Mouse (Mus musculus) midbrain, embryonic 12.5 days (tissue): ENCODE data around the gene Zfp512b. TPM values are rescaled to one million over a fixed set of nuclear protein-coding genes. Genes with fewer than 3 reads are reported as not detected.

Source experiments
- ATAC-seq: fragments of 200-750 bp; cut with Nextera tagmentation; 2 replicates; pipeline ENCODE4 v1.8.0; 2017; ENCODE audit warnings: low read depth, moderate TSS enrichment, moderate library complexity; ENCODE audit not compliant: low FRiP score
- H3K27ac ChIP-seq: fragments of 300-500 bp; sonication (generic); replicated peaks from 2 replicates; pipeline ENCODE4 v1.5.1; 2016; ENCODE audit warnings: mild to moderate bottlenecking
- H3K27me3 ChIP-seq: fragments of 300-500 bp; sonication (generic); 2 replicates; pipeline ENCODE4 v1.6.1; 2016; ENCODE audit warnings: mild to moderate bottlenecking
- H3K36me3 ChIP-seq: fragments of 300-500 bp; sonication (generic); 2 replicates; pipeline ENCODE4 v1.6.1; 2016
- H3K4me1 ChIP-seq: fragments of 300-500 bp; sonication (generic); 2 replicates; pipeline ENCODE4 v1.6.1; 2016
- H3K4me2 ChIP-seq: fragments of 300-500 bp; sonication (generic); replicated peaks from 2 replicates; pipeline ENCODE4 v1.6.1; 2016; ENCODE audit warnings: mild to moderate bottlenecking, moderate library complexity
- H3K4me3 ChIP-seq: fragments of 300-500 bp; sonication (generic); 2 replicates; pipeline ENCODE4 v1.5.1; 2016; ENCODE audit warnings: mild to moderate bottlenecking
- H3K9ac ChIP-seq: fragments of 300-500 bp; sonication (generic); replicated peaks from 2 replicates; pipeline ENCODE4 v1.6.1; 2016; ENCODE audit warnings: mild to moderate bottlenecking, moderate library complexity
- H3K9me3 ChIP-seq: fragments of 300-500 bp; sonication (generic); 2 replicates; pipeline ENCODE4 v1.6.1; 2016; ENCODE audit warnings: mild to moderate bottlenecking
- WGBS: fragments of 180-500 bp; shearing (Covaris S2); methylation state at CpG from one replicate; pipeline ENCODE4 v1.1.7; 2016; 5-methylcytosine and 5-hydroxymethylcytosine counted together
- polyA plus RNA-seq: library from polyadenylated mRNA; unstranded; fragments of >200 nt; fragmentation: Nextera tagmentation; extraction: Ambion mirVana; gene quantifications from 2 replicates; pipeline ENCODE4 v1.2.1, GENCODE M21; 2016

Gene Zfp512b
- polyA plus RNA-seq, 1 experiment from 2014 or later = 71.9 TPM

GRCm38 (mm10) chr2:181579681-181580080 is 12.9 kb downstream of the Zfp512b start:
- no peak overlapping the region for H3K4me2 ChIP-seq
- H3K9ac ChIP-seq = no peak overlapping the region
- no peaks in the 10 kb centered on the region for H3K9me3 ChIP-seq
- H3K27ac ChIP-seq = no peak overlapping the region
- no peaks in the 10 kb centered on the region for H3K27me3 ChIP-seq
- peaks cover 15% of the 10 kb centered on the region for H3K36me3 ChIP-seq
- 83% methylated on average over 1 of the region's 1 CpGs for WGBS
- ATAC-seq = no peak
- H3K4me1 ChIP-seq = peaks cover 18% of the 10 kb centered on the region
- H3K4me3 ChIP-seq = no peak overlapping the region

GRCm38 (mm10) chr2:181578790-181579618 is 13.6 kb downstream of the Zfp512b start:
- Histone ChIP-seq H3K27ac (no peak overlapping the region), H3K4me1 (peaks cover 18% of the 10 kb centered on the region), H3K4me2 (no peak overlapping the region), H3K4me3 (no peak overlapping the region), H3K9me3 (no peaks in the 10 kb centered on the region), H3K9ac (no peak overlapping the region), H3K36me3 (peaks cover 13% of the 10 kb centered on the region), H3K27me3 (no peaks in the 10 kb centered on the region)
- no peak for ATAC-seq
- 75% methylated on average over 5 of the region's 5 CpGs for WGBS

GRCm38 (mm10) chr2:181577981-181578581 is 14.5 kb downstream of the Zfp512b start:
- H3K4me3 ChIP-seq = no peak overlapping the region
- WGBS = 88% methylated on average over 7 of the region's 7 CpGs
- H3K9ac ChIP-seq = 0 out of 2 replicates have a peak overlapping the region, but pooled peaks have one; percentile 17
- H3K27me3 ChIP-seq = no peaks in the 10 kb centered on the region
- H3K9me3 ChIP-seq = no peaks in the 10 kb centered on the region
- peaks cover 18% of the 10 kb centered on the region for H3K4me1 ChIP-seq
- ATAC-seq = no peak
- no peak overlapping the region for H3K4me2 ChIP-seq
- no peak overlapping the region for H3K27ac ChIP-seq
- peaks cover 12% of the 10 kb centered on the region for H3K36me3 ChIP-seq

- Histone ChIP-seq H3K27ac (no peak overlapping the region), H3K27me3 (no peaks in the 10 kb centered on the region), H3K9ac (no peak overlapping the region), H3K9me3 (no peaks in the 10 kb centered on the region), H3K4me3 (no peak overlapping the region), H3K36me3 (peaks cover 16% of the 10 kb centered on the region), H3K4me2 (no peak overlapping the region), H3K4me1 (peaks cover 16% of the 10 kb centered on the region)
- ATAC-seq = no peak
- 77% methylated on average over 2 of the region's 2 CpGs for WGBS
These were observed 15.5 kb downstream of the Zfp512b start for GRCm38 (mm10) chr2:181577126-181577525.

GRCm38 (mm10) chr2:181576613-181577012 is 16.0 kb downstream of the Zfp512b start:
- H3K27ac ChIP-seq = no peak overlapping the region
- H3K36me3 ChIP-seq = peaks cover 18% of the 10 kb centered on the region
- no peak overlapping the region for H3K4me3 ChIP-seq
- peaks cover 16% of the 10 kb centered on the region for H3K4me1 ChIP-seq
- H3K9ac ChIP-seq = no peak overlapping the region
- WGBS = 93% methylated on average over 2 of the region's 2 CpGs
- no peaks in the 10 kb centered on the region for H3K9me3 ChIP-seq
- ATAC-seq = no peak
- no peak overlapping the region for H3K4me2 ChIP-seq
- H3K27me3 ChIP-seq = no peaks in the 10 kb centered on the region

GRCm38 (mm10) chr2:181574921-181575545 is 17.6 kb downstream of the Zfp512b start:
- no peak overlapping the region for H3K4me3 ChIP-seq
- H3K27ac ChIP-seq = no peak overlapping the region
- no peaks in the 10 kb centered on the region for H3K27me3 ChIP-seq
- H3K4me2 ChIP-seq = no peak overlapping the region
- no peak overlapping the region for H3K9ac ChIP-seq
- H3K9me3 ChIP-seq = no peaks in the 10 kb centered on the region
- no peak for ATAC-seq
- peaks cover 7% of the 10 kb centered on the region; the same call in 1 of the 2 replicates for H3K4me1 ChIP-seq
- 92% methylated on average over 7 of the region's 7 CpGs for WGBS
- peaks cover 18% of the 10 kb centered on the region for H3K36me3 ChIP-seq

- H3K9me3 ChIP-seq = no peaks in the 10 kb centered on the region
- H3K27ac ChIP-seq = no peak overlapping the region
- 90% methylated on average over 9 of the region's 9 CpGs for WGBS
- H3K9ac ChIP-seq = no peak overlapping the region
- no peaks in the 10 kb centered on the region for H3K27me3 ChIP-seq
- 0 out of 2 replicates have a peak, but pooled peaks cover 4% of the 10 kb centered on the region for H3K4me1 ChIP-seq
- no peak overlapping the region for H3K4me2 ChIP-seq
- H3K36me3 ChIP-seq = peaks cover 18% of the 10 kb centered on the region
- H3K4me3 ChIP-seq = no peak overlapping the region
- no peak for ATAC-seq
These were observed 18.6 kb downstream of the Zfp512b start for GRCm38 (mm10) chr2:181573961-181574360.

- no peak for ATAC-seq
- Histone ChIP-seq H3K4me1 (no peaks in the 10 kb centered on the region), H3K27me3 (no peaks in the 10 kb centered on the region), H3K9me3 (no peaks in the 10 kb centered on the region), H3K4me3 (no peak overlapping the region), H3K36me3 (peaks cover 18% of the 10 kb centered on the region), H3K9ac (no peak overlapping the region), H3K4me2 (no peak overlapping the region), H3K27ac (no peak overlapping the region)
- 92% methylated on average over 15 of the region's 15 CpGs for WGBS
These were observed 19.4 kb downstream of the Zfp512b start for GRCm38 (mm10) chr2:181572921-181573920.

GRCm38 (mm10) chr2:181571941-181572670 is 20.5 kb downstream of the Zfp512b start:
- no peak overlapping the region for H3K27ac ChIP-seq
- no peak for ATAC-seq
- no peak overlapping the region for H3K4me3 ChIP-seq
- WGBS = 90% methylated on average over 11 of the region's 11 CpGs
- no peaks in the 10 kb centered on the region for H3K27me3 ChIP-seq
- no peaks in the 10 kb centered on the region for H3K9me3 ChIP-seq
- H3K4me1 ChIP-seq = no peaks in the 10 kb centered on the region
- peaks cover 18% of the 10 kb centered on the region for H3K36me3 ChIP-seq
- H3K4me2 ChIP-seq = no peak overlapping the region
- no peak overlapping the region for H3K9ac ChIP-seq

GRCm38 (mm10) chr2:181570921-181571595 is 21.5 kb downstream of the Zfp512b start:
- H3K27ac ChIP-seq = no peak overlapping the region
- H3K4me2 ChIP-seq = no peak overlapping the region
- no peak overlapping the region for H3K4me3 ChIP-seq
- H3K4me1 ChIP-seq = no peaks in the 10 kb centered on the region
- H3K36me3 ChIP-seq = peaks cover 18% of the 10 kb centered on the region
- no peaks in the 10 kb centered on the region for H3K27me3 ChIP-seq
- H3K9ac ChIP-seq = 0 out of 2 replicates have a peak overlapping the region, but pooled peaks have one; percentile 15
- no peaks in the 10 kb centered on the region for H3K9me3 ChIP-seq
- WGBS = 71% methylated on average over 6 of the region's 6 CpGs
- ATAC-seq = no peak
